Comparison of ENCODE assay signal across 19 mouse cellular contexts in genomic region chr9:48182718-48183414, GRCm38 (mm10). TPM values are rescaled to one million over a fixed set of nuclear protein-coding genes. Genes with fewer than 3 reads are reported as not detected.
DNase-seq lines count a peak whose midpoint lies in the region; ATAC-seq and TF ChIP-seq lines count a peak whose summit lies in the region.
"Had no signal": no experiment of that assay in that cellular context is flagged by ENCODE, and none has a peak within 500 bp of the region (broad histone marks: within the 10 kb centered on the region; RNA-seq: fewer than 3 reads in every experiment).

No protein-coding gene starts in this region.

- peaks cover 32% of the 10 kb centered on the region for H3K4me1 ChIP-seq in midbrain, embryonic 10.5 days
- H3K4me1 ChIP-seq in midbrain, embryonic 11.5 days (ENCODE audit: control insufficient read depth, insufficient read depth, low read length): peaks cover 2% of the 10 kb centered on the region; the same call in 1 of the 2 replicates
- peaks cover 16% of the 10 kb centered on the region for H3K4me1 ChIP-seq in midbrain, embryonic 12.5 days

- TF ChIP-seq CTCF in gastrocnemius, adult 2 months (IDR thresholded peaks at IDR 0.05): no peak

- H3K9me3 ChIP-seq in midbrain, embryonic 10.5 days (replicated peaks): no peaks in the 10 kb centered on the region
- no peaks in the 10 kb centered on the region for H3K9me3 ChIP-seq in midbrain, embryonic 11.5 days (ENCODE audit: control insufficient read depth, low read length)
- no peaks in the 10 kb centered on the region for H3K9me3 ChIP-seq in midbrain, embryonic 12.5 days
- H3K9me3 ChIP-seq: heart, embryonic 10.5 days; kidney, embryonic 15.5 days; liver, embryonic 12.5 days had no signal

- no peaks in the 10 kb centered on the region for H3K27me3 ChIP-seq in midbrain, embryonic 10.5 days (ENCODE audit: low read depth, poor library complexity, severe bottlenecking)
- no peaks in the 10 kb centered on the region for H3K27me3 ChIP-seq in midbrain, embryonic 11.5 days (ENCODE audit: control insufficient read depth, insufficient read depth, low read length)
- 0 out of 2 replicates have a peak, but pooled peaks cover 4% of the 10 kb centered on the region for H3K27me3 ChIP-seq in midbrain, embryonic 12.5 days
- H3K27me3 ChIP-seq: kidney, embryonic 15.5 days; liver, embryonic 12.5 days had no signal

- DNase-seq in embryo, embryonic 11 days: peak; percentile 12
- DNase-seq in embryo, embryonic 10 days (ENCODE audit: low spot score): no peak
- DNase-seq in midbrain, embryonic 10.5 days (ENCODE audit: low spot score): no peak
- DNase-seq in midbrain, embryonic 11.5 days (ENCODE audit: low spot score, missing footprints): no peak
- DNase-seq in retina, postnatal 1 day: peak; percentile 77
- DNase-seq in heart, postnatal 36 days: no peak
- no peak for DNase-seq in gastrocnemius, adult 2 months
- DNase-seq: adrenal gland, adult 8-10 months; cerebellum, adult 8-10 months; gastrocnemius, postnatal 36 days; heart, postnatal 10 days; lung, embryonic 14.5 days; lung, postnatal 4 days had no signal

- ATAC-seq in midbrain, embryonic 11.5 days (ENCODE audit: low FRiP score): no peak
- ATAC-seq in midbrain, embryonic 12.5 days (ENCODE audit: low FRiP score, low read depth): peak; percentile 54
- ATAC-seq: intestine, embryonic 16.5 days; liver, embryonic 12.5 days had no signal

- H3K4me2 ChIP-seq in midbrain, embryonic 11.5 days: no peak overlapping the region
- H3K4me2 ChIP-seq in midbrain, embryonic 12.5 days (replicated peaks): no peak overlapping the region
- H3K4me2 ChIP-seq: kidney, embryonic 15.5 days; liver, embryonic 12.5 days; lung, embryonic 14.5 days had no signal

- intact Hi-C loops in heart, postnatal 36 days (cut with DNase I): no loop called here
- intact Hi-C loops in gastrocnemius, adult 2 months (cut with DNase I): no loop called here

- whole genome bisulfite sequencing in midbrain, embryonic 10.5 days: 47% methylated on average over 7 of the region's 7 CpGs
- WGBS in midbrain, embryonic 11.5 days: 27% methylated on average over 7 of the region's 7 CpGs
- WGBS in midbrain, embryonic 12.5 days: 8% methylated on average over 7 of the region's 7 CpGs

- H3K27ac ChIP-seq in midbrain, embryonic 10.5 days (replicated peaks): 0 out of 2 replicates have a peak overlapping the region, but pooled peaks have one; percentile 50
- no peak overlapping the region for H3K27ac ChIP-seq in midbrain, embryonic 11.5 days (ENCODE audit: low read depth, low read length)
- peak overlapping the region; percentile 66 for H3K27ac ChIP-seq in midbrain, embryonic 12.5 days (replicated peaks)
- no peak overlapping the region for H3K27ac ChIP-seq in gastrocnemius, adult 2 months
- H3K27ac ChIP-seq: heart, embryonic 10.5 days; kidney, embryonic 15.5 days; liver, embryonic 12.5 days had no signal

- H3K9ac ChIP-seq in midbrain, embryonic 11.5 days (ENCODE audit: low read length): no peak overlapping the region
- H3K9ac ChIP-seq in midbrain, embryonic 12.5 days (replicated peaks): no peak overlapping the region
- H3K9ac ChIP-seq: kidney, embryonic 15.5 days; liver, embryonic 12.5 days; lung, embryonic 14.5 days had no signal

- H3K4me3 ChIP-seq in midbrain, embryonic 10.5 days: no peak overlapping the region
- no peak overlapping the region for H3K4me3 ChIP-seq in midbrain, embryonic 11.5 days (ENCODE audit: low read depth, low read length)
- H3K4me3 ChIP-seq in midbrain, embryonic 12.5 days: no peak overlapping the region
- no peak overlapping the region for H3K4me3 ChIP-seq in gastrocnemius, adult 2 months
- H3K4me3 ChIP-seq: erythroblast, embryonic 14.5 days; heart, embryonic 10.5 days; kidney, embryonic 15.5 days; liver, embryonic 12.5 days had no signal

- no peaks in the 10 kb centered on the region for H3K36me3 ChIP-seq in midbrain, embryonic 10.5 days
- H3K36me3 ChIP-seq in midbrain, embryonic 11.5 days (ENCODE audit: control insufficient read depth, insufficient read depth, low read length): no peaks in the 10 kb centered on the region
- no peaks in the 10 kb centered on the region for H3K36me3 ChIP-seq in midbrain, embryonic 12.5 days
- H3K36me3 ChIP-seq: heart, embryonic 10.5 days; kidney, embryonic 15.5 days; liver, embryonic 12.5 days had no signal

RNA-seq across cellular contexts. Expression of gene Nxpe4, which starts 21.0 kb away (rescaled TPM):
- polyA plus RNA-seq in midbrain, embryonic 10.5 days (2016; fragmentation: Nextera tagmentation; extraction: Ambion mirVana): 5.3 and 6.2 TPM in 2 replicates
- 7.6 and 9.3 TPM in 2 replicates for polyA plus RNA-seq in midbrain, embryonic 11.5 days (2014; fragmentation: Nextera tagmentation; extraction: Ambion mirVana)
- 7.8 and 7.9 TPM in 2 replicates for polyA plus RNA-seq in midbrain, embryonic 12.5 days (2016; fragmentation: Nextera tagmentation; extraction: Ambion mirVana)
- total RNA-seq in heart, postnatal 36 days (2021): 1 to 10 TPM; 7.2 to 8.4 TPM
- 1 to 10 TPM; 3.0 to 3.1 TPM for total RNA-seq in gastrocnemius, adult 2 months (2021)

Comparison
In these comparisons a context has a peak if more than half of its experiments do, and no peak if none do; other contexts are left out.
1. DNase-seq: peak in embryo, embryonic 11 days (single experiment) and retina, postnatal 1 day (single experiment); none in embryo, embryonic 10 days (single experiment), midbrain, embryonic 10.5 days (single experiment), midbrain, embryonic 11.5 days (single experiment), heart, postnatal 36 days (0 of 2) and gastrocnemius, adult 2 months (single experiment).
2. H3K27ac ChIP-seq: peak in midbrain, embryonic 10.5 days (single experiment) and midbrain, embryonic 12.5 days (single experiment); none in midbrain, embryonic 11.5 days (single experiment) and gastrocnemius, adult 2 months (single experiment).